Mouse (Mus musculus) C2C12 (cell line): ENCODE data around the gene Rtp2. TPM values are rescaled to one million over a fixed set of nuclear protein-coding genes. Genes with fewer than 3 reads are reported as not detected.
"Not testable (repeated sequence)": the region's sequence is repeated elsewhere in the genome, so short reads cannot be mapped to it uniquely, and the experiment has no call there.

Experiments used
- H3K27me3 ChIP-seq: one replicate; pipeline ENCODE4 v1.6.1; 2011; ENCODE audit not compliant: control insufficient read depth, insufficient read depth, insufficient read length
- H3K36me3 ChIP-seq: one replicate; pipeline ENCODE4 v1.6.1; 2011; ENCODE audit not compliant: control insufficient read depth, insufficient read depth
- H3K4me3 ChIP-seq: one replicate; pipeline ENCODE4 v1.5.1; 2011; ENCODE audit warnings: mild to moderate bottlenecking, control low read depth; ENCODE audit not compliant: poor library complexity, insufficient read depth, severe bottlenecking
- H3K79me2 ChIP-seq: one replicate; pipeline ENCODE4 v1.6.1; 2011; ENCODE audit not compliant: control insufficient read depth, insufficient read depth
- H3K79me3 ChIP-seq: one replicate; pipeline ENCODE4 v1.6.1; 2011; ENCODE audit warnings: low read depth, control low read depth
- H3ac ChIP-seq: one replicate; pipeline ENCODE3; 2011; ENCODE audit warnings: low read depth; ENCODE audit not compliant: control insufficient read depth, insufficient read length
- CEBPB ChIP-seq: IDR thresholded peaks from one replicate; pipeline ENCODE4 v1.6.1; 2011; ENCODE audit warnings: low read depth, mild to moderate bottlenecking, control low read depth, moderate library complexity
- CTCF ChIP-seq: IDR thresholded peaks from one replicate; pipeline ENCODE4 v1.5.1; 2011; ENCODE audit not compliant: control insufficient read depth, insufficient read depth, insufficient read length
- FOSL1 ChIP-seq: IDR thresholded peaks from one replicate; pipeline ENCODE4 v1.8.0; 2011; ENCODE audit warnings: mild to moderate bottlenecking, low read length; ENCODE audit not compliant: poor library complexity, insufficient read depth, severe bottlenecking
- MAX ChIP-seq: IDR thresholded peaks from one replicate; pipeline ENCODE4 v1.6.1; 2011; ENCODE audit warnings: mild to moderate bottlenecking, control low read depth
- MYOD1 ChIP-seq: IDR thresholded peaks from one replicate; pipeline ENCODE4 v1.6.1; 2011; ENCODE audit warnings: low read depth; ENCODE audit not compliant: control insufficient read depth, insufficient read length
- MYOG ChIP-seq: IDR thresholded peaks from one replicate; pipeline ENCODE4 v1.6.1; 2011; ENCODE audit not compliant: control insufficient read depth, insufficient read length; ENCODE audit errors: extremely low read depth
- USF1 ChIP-seq: IDR thresholded peaks from one replicate; pipeline ENCODE4 v1.6.1; 2011; ENCODE audit warnings: low read depth, mild to moderate bottlenecking, control low read depth, moderate library complexity
- polyA plus RNA-seq: library from polyadenylated mRNA; unstranded; fragments of >200 nt; fragmentation: generic; extraction: Trizol; gene quantifications from one replicate; pipeline ENCODE4 v1.2.1, GENCODE M21; 2012; ENCODE audit warnings: missing spikeins

The Rtp2 gene
- polyA plus RNA-seq, 1 experiment, result not detected

DNA sequence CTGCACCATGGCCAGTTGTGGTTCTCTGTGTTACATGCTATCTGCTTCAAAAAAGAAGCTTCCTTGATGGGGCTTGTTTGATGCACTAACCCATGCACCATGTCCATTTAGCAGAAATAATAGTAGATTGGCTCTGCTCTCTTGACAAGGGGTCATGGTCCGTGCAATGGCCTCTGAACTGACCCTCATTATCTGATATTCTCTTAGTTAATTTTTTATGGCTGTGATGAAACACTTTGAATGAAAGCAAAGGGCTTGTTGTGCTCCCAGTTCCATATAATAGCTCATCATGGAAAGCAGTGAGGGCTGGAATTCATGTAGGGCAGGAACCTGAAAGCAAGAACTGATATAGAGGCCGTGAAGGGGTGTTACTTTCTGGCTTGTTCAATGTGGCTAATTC lies 12.8 kb downstream of the Rtp2 start:
- Histone ChIP-seq H3K4me3 (no peak overlapping the region), H3K36me3 (no peaks in the 10 kb centered on the region), H3ac (no peak overlapping the region), H3K79me3 (no peaks in the 10 kb centered on the region), H3K27me3 (peaks cover 4% of the 10 kb centered on the region), H3K79me2 (no peaks in the 10 kb centered on the region)
- TF ChIP-seq CEBPB, result no peak
- no peak for TF ChIP-seq MYOD1
- no peak for TF ChIP-seq MAX
- no peak for TF ChIP-seq USF1
- TF ChIP-seq MYOG, result no peak
- no peak for TF ChIP-seq CTCF
- TF ChIP-seq FOSL1, result no peak

DNA sequence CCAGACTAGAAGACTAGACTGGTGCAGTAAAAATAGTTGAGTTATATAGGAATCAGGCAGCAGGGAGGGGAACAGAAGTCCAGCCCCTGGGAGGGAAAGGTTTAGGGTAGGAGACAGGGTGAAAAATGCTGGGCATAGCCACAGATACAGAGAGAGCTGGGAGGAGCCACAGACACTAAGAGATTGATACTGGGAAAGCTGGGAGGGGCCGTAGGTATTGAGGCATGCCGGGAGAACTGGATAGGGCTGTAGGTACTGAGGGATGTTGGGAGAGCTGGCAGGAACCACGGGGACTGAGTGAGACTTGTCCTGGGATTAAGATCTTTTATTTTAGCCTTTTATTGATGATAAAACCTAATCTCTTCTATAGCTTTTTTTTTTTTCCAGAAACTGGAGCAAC lies 18.8 kb downstream of the Rtp2 start:
- H3K36me3 ChIP-seq, result no peaks in the 10 kb centered on the region
- no peak overlapping the region for H3K4me3 ChIP-seq
- TF ChIP-seq CTCF, result no peak
- no peak for TF ChIP-seq MYOG
- no peak for TF ChIP-seq FOSL1
- no peak for TF ChIP-seq USF1
- TF ChIP-seq MAX, result no peak
- no peak for TF ChIP-seq MYOD1
- TF ChIP-seq CEBPB, result no peak
- no peaks in the 10 kb centered on the region for H3K79me2 ChIP-seq
- H3K79me3 ChIP-seq, result no peaks in the 10 kb centered on the region
- H3K27me3 ChIP-seq, result no peaks in the 10 kb centered on the region
- no peak overlapping the region for H3ac ChIP-seq

DNA sequence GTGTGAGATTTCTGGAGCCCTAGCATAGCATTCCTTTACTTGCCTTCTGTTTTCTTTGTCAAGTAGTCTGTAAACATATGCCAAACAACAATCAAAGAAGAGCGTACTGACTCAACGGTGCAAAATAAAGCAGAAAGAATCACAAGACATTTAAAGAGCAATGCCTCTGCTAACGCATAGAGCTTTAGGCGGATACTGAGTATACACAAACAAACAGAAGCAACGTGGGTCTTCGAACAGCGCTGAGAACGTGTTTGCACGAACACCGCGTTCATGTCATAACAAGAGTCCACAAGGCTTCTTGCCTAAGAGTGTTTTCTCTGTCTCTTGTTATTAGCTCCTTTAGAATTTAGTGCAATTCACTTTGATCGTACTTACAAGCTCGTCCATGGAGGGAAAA lies 19.5 kb downstream of the Rtp2 start:
- no peaks in the 10 kb centered on the region for H3K79me3 ChIP-seq
- H3ac ChIP-seq, result no peak overlapping the region
- TF ChIP-seq CEBPB (no peak), USF1 (no peak), MYOG (no peak), CTCF (no peak), MYOD1 (no peak)

DNA sequence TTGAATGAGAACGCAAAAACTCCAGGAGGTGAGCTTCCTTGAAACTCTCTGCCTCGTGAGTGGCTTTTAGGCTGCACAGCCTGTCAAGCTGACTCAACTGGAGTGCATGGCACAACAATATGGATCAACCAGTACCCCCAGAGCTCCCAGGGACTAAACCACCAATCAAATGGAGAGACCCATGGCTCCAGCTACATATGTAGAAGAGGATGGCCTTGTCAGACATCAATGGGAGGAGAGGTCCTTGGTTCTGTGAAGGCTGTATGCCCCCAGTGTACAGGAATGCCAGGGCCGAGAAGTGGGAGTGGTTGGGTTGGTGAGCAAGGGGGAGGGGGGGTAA lies 23.2 kb downstream of the Rtp2 start:
- H3K79me2 ChIP-seq, H3K27me3 ChIP-seq, H3K4me3 ChIP-seq, H3ac ChIP-seq, H3K79me3 ChIP-seq, H3K36me3 ChIP-seq: not testable (repeated sequence)

More for the DNA sequence above, 19.5 kb downstream of the Rtp2 start:
- Histone ChIP-seq H3K36me3 (no peaks in the 10 kb centered on the region), H3K79me2 (no peaks in the 10 kb centered on the region), H3K27me3 (no peaks in the 10 kb centered on the region), H3K4me3 (no peak overlapping the region)

DNA sequence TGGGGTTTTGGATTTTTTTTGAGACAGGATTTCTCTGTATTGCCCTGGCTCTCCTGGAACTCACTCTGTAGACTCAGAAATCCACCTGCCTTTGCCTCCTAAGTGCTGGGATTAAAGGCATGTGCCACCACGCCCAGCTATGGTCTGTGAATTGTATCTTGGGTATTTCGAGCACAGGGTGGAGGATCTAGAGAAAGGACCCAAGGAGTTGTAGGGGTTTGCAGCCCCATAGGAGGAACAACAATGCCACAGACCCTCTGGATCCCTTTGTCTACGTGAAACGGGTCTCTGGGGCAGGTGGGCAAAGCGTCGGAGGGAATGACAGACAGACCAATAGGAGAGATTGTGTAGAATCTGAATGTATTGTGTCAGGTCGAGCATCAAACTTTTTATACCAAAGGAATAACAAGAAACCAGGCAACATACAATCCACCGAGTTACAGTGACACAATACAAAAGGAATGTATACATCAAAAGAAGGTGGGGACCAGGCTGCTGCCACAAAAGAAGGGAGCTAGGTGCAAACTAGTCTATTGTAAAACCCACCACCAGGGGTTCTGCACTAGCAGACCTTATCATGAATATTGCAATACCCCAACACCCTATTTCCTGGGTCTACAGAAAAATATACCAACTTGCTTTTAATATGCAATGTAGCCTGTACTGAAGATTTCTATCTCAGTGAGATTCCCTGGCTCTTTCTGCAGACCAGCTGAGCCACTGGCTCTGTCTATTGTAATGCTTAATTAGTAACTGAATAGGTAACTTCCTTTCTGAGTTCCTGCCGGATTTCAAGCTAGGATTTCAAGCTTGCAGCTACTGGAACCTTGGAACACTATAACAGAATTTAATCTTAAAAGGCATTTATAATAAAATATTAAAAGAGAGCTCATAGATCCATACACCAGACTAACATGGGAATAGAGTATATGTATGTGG lies 23.8 kb downstream of the Rtp2 start:
- not testable (repeated sequence) for H3K79me2 ChIP-seq, H3K4me3 ChIP-seq, H3K27me3 ChIP-seq, H3K36me3 ChIP-seq, H3K79me3 ChIP-seq, H3ac ChIP-seq

DNA sequence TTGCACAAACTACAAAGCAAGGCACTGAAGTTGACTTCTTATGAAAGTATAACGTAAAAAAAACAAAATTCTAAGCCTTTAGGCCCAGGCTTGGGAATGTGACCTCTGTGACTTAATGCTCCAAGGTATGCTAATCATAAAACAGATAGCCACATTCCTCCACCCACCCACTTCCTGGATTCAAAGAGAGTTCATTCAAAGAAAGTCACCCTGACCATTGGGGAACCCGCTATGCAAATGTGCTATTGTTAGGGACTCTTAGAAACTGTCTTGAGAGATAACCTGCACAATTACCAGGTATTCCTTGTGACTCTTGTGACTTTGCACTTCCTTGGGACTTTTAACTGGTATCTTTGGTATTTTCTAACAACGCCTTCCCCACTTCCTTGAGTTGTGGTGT lies 25.6 kb downstream of the Rtp2 start:
- not testable (repeated sequence) for H3K79me3 ChIP-seq, H3ac ChIP-seq, H3K79me2 ChIP-seq, H3K27me3 ChIP-seq, H3K4me3 ChIP-seq, H3K36me3 ChIP-seq

DNA sequence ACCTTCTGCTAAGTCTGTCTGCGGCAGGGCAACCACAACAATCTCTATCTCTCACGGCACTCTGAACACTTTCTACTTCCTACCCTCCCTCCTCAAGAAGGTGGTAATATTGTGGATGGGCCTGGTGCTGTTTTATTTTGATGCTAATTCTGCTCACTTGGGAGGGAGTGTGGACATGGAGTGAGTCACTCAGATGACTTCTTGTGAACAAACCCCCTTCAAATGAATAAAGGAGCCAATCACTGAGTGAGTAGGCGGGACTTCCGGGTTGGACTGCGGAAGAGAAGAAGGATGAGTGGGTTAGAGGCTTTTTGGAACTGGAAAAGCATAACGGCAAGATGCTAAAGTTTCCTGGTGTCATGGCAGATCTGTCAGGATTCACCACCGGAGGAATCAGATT lies 30.8 kb downstream of the Rtp2 start:
- no peak for TF ChIP-seq MYOD1
- TF ChIP-seq FOSL1, result no peak
- TF ChIP-seq MAX, result no peak
- TF ChIP-seq USF1, result no peak
- H3K36me3 ChIP-seq, result no peaks in the 10 kb centered on the region
- H3K4me3 ChIP-seq, result no peak overlapping the region
- no peak overlapping the region for H3ac ChIP-seq
- no peaks in the 10 kb centered on the region for H3K79me2 ChIP-seq
- no peaks in the 10 kb centered on the region for H3K27me3 ChIP-seq
- no peaks in the 10 kb centered on the region for H3K79me3 ChIP-seq
